Mouse (Mus musculus) left cerebral cortex, adult 8-10 months (tissue): ENCODE results near the gene Brinp1. TPM values are rescaled to one million over a fixed set of nuclear protein-coding genes. Genes with fewer than 3 reads are reported as not detected.

Experiments
- DNase-seq, 2 experiments: peaks; one replicate each; pipeline ENCODE4 v3.0.0; 2022; ENCODE audit warnings: low spot score in 2 of 2
- total RNA-seq, 4 experiments: library from RNA; stranded (reverse); gene quantifications; 2 replicates each; pipeline ENCODE4 v1.2.4; 2022

Brinp1 gene
- total RNA-seq, result 100 to 1,000 TPM; 201 to 248 (median 216) TPM

DNA sequence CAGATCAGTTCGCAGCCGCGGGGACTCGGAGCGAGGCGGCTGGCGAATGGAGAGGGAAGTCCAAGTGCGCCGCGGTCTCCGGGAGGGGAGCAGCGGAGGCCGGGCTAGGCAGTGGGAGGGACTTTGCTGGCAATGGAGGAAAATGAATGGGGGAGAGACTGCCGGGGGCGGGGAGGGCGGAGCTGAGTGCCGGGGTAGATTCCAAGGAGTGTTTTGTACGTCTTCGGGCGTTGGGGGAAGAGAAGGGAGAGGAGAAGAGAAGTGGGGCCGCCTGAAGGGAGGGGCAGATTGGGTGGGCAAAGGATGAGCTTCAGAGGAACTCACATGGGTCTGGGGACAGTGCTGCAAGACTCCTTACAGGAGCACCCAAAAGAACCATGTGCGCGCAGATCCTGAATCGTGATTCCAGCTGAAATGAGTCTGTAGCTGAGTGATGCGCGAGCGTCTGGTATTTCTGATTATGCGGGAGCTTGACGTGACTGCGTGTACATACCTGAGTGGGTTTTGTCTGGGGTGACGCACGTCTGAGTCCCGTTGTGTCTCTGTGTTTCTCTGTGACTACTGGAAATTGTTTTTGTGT lies at the start of gene Brinp1:
Gene Brinp1 (minus strand): TSS at position 76 of the 580 bp plus-strand sequence.
- peak; percentile 82 to 89 for DNase-seq

DNA sequence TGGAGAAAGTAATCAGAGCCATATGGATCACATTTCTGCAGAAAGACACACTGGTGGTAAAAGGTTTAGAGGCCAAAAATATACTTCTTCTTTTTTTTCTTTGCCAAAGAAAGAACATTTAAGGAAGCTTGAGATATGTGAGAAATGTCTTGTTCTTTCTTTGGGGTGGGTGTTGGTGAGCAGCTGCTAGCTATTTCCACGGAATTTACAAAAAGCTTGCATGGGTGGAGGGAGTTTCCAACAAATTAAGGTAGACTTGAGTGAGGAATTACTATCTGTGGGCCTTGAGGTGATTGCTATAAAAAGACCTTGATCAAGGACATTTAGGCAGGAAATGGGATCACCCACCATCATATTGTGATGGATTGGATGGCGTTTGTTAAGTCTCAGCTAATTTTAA lies 3.1 kb upstream of the Brinp1 start:
- DNase-seq, result peak in 1 of 2 experiments; percentile 37

DNA sequence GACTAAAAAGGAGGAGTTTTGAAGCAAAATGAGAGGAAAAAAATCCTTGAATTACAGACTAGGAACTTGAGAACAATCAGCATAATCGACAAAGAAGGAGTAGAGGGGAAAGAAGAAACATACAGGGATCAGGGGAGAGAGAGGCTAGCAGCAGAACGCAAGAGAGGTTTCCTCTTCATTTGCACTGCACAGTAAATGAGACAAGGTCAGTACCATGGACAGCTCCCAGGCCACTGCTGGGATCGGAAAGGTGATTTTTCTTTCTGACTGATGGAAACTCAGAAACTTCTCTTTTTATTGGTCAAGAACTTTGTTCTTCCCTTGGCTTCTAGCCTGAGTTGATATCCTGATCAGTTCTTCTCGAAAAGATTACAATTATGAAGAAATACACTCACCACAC lies 1.4 kb upstream of the Brinp1 start:
- DNase-seq, result no peak

- no peak for DNase-seq
These were observed 403 bp downstream of the Brinp1 start for GRCm38 (mm10) chr4:68953667-68954321.

DNA sequence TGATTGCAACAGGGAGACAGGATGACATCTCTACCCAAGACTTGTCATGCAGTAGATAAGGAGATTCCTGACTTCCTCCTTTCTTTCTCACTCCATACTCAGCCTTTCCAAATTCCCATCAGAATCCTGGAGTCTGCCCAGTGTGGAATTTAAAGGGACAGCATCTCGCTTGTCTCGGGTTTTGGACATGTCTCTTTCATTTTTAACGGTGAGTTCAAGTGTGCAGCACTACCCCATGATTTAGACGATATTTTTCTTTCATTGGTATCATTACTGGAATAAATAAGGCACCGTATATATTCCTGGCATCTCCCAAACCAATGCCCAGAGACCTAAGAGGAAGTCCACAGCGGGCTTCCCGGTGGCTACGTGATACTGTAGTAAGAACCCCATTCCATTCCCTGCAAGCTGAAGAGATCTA lies 1.1 kb downstream of the Brinp1 start:
- no peak for DNase-seq

- DNase-seq, result peak in 1 of 2 experiments; percentile 30
These were observed 3.6 kb downstream of the Brinp1 start for GRCm38 (mm10) chr4:68950556-68950955.

GRCm38 (mm10) chr4:68942938-68943337 lies 11.3 kb downstream of the Brinp1 start:
- no peak for DNase-seq

DNA sequence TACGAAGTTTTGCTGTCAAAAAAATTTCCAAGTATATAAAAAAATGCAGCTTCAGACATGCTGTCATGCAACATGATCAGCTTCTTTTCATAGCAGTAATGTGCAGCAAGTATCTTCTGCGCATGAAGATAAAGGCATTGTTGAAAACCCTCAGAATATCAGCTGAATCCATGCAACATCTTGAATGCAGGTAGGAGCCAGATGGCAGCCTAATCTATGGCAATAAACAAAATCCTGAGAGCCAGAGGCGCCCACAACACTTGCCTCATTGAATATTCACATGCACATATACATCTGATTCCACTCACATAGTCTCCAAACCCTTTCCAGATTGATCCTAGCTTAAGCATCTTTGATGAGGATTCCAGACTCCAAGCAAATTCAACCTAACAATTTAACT lies 24.2 kb downstream of the Brinp1 start:
- no peak for DNase-seq

DNA sequence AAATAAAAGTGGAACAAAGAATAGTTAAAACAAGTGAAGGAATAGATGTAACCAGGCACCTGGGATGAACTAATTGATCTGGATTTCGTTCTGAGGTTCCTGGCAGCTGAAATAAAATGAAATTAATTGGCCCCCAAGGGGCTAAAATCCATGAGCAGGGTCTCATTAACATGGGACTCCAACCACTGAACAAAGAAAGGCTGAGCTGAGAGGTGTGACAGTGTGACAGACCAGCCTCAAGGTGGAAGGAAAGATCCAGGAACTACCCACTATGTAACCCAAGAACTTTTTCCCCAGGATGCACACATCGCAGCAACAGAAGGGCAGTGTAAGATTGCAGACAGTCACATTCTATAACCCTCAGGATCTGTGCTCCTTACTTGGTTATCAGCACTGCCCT lies 28.1 kb downstream of the Brinp1 start:
- no peak for DNase-seq

- no peak for DNase-seq
These were observed 31.3 kb downstream of the Brinp1 start for GRCm38 (mm10) chr4:68922944-68923343.

DNA sequence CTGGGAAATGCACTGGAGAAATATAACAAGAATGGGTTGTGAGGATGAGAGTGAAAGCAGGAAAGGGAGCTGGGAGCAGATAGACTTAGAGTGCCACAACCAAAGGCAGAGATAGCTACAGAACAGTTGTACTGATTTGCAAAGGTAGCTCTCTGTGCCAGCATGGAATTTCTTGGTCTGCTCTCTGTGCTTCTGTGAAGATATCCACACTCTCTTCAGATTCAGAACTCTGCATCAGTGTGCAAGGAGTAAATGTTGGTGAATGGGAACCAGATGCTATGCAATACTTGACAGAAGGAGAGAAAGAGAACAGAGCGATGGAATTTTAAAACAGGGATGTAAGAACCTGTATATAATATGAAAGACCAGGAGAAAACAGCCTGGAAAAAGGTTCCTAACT lies 31.7 kb downstream of the Brinp1 start:
- no peak for DNase-seq

DNA sequence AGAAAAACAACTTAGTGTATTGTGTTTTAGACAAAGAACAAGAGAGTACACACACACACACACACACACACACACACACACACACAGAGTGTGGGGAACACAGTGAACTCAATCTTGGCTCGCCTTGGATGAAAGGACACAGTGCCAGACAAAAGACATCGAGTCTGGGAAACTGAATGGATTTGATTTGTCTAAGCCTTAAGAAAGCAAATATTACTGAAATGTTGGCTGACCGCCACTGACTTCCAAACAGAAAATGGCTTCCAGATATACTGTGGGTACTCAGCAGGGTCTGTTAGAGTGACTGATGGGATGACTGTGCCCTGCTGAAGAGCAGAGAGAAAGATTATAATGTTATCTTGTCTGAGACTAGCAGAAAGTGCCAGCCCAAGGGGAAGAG lies 34.1 kb downstream of the Brinp1 start:
- no peak for DNase-seq

DNA sequence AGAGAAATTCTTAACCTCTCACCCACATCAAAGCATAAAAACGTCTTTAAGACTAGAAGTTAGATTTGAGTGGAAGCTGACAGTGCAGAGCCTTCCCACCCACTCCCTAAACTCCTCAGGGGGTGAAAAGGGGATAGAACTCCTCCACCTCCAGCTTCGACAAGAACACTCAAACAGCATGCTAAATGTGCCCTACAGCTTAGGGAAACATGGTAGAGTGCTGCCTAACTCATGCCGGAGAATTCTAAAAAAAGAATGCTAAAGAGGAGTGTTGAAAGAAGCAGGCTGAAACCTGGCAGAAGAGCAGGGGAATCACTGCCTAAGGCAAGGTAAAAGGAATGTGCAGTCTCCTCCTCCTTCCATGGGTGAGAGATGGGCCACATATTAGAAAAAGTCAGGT lies 43.3 kb downstream of the Brinp1 start:
- peak; percentile 12 to 38 for DNase-seq

- peak; percentile 45 to 85 for DNase-seq
These were observed 47.6 kb downstream of the Brinp1 start for GRCm38 (mm10) chr4:68906417-68907210.

- DNase-seq, result peak in 1 of 2 experiments; percentile 38
These were observed 63.7 kb downstream of the Brinp1 start for GRCm38 (mm10) chr4:68890526-68890925.

DNA sequence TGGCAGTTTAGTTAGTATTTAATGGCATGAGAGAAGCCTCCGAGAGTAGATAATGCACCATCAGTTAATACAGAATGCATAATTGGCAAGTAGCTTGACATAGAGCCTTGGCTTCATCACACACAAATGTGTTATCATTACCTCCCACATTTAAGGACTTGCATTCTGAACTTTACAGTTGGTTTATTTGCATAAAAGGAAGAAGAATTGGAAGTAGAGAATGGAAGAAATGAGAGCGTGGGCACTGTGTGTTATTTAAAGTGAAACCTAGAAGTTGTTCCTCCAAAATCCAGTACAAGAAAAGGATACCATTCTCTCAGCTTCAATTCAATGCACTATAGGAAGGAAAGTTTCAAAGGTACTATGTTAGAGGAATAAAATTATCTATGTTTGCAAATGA lies 67.9 kb downstream of the Brinp1 start:
- DNase-seq, result no peak

- DNase-seq, result no peak
These were observed 82.2 kb downstream of the Brinp1 start for GRCm38 (mm10) chr4:68872028-68872427.

GRCm38 (mm10) chr4:68865135-68865767 lies 88.9 kb downstream of the Brinp1 start:
- no peak for DNase-seq

DNA sequence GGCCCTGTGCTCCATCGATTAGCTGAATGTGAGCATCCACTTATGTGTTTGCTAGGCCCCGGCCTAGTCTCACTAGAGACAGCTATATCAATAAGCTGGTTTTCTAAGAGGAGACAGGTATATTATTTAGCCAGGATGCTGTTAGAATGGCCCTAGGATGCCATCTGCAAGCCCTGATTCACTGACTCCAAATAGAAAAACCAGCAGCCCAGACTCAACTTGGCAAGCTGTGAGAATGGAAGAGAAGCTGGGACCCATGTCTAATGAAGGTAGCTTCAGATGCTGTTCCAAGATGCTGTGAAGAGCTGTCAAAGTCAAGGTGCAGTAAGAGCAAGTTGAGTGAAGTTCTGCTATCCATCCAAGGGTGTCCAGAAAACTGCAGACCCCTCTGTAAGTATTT lies 89.5 kb downstream of the Brinp1 start:
- no peak for DNase-seq

DNA sequence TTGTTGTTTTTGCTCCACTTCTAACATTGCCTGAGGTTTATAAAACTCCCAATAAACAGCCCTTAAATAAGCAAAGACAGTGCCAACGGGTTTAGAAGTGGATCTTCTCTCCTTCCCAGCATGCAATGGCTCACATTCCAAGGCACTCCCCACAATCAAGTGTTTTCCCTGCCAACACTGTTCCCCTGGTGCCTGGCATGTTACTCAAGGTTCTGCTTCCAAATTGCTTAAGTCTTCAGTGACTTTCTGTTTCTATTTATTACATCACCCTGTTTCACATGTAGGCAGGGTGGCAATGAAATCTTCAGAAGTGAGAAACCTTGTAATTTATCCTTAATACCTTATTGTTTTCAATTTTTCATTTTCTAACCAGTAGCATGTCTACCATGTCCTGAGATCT lies 97.3 kb downstream of the Brinp1 start:
- DNase-seq, result no peak

DNA sequence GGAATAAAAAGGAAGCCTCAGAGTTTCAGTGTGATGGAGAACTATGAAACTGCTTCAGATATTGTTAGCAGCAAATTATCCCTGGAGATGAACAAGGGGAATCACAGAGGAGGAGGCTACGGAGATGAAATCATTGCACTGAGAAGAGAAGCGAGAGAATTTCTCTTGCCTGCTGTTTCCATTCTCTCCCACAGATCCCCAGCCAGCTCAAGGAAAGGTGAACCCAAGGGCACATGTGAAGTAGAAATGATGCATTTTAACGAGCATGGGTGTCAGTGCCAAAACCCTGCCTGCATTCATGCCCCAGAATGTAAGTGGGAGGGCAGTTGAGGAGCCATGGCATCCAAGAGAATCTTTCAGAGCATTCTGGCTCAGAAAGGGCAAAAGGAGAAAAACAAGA lies 104.5 kb downstream of the Brinp1 start:
- DNase-seq, result no peak

- DNase-seq, result no peak
These were observed 107.2 kb downstream of the Brinp1 start for GRCm38 (mm10) chr4:68846976-68847375.
